Mouse (Mus musculus) lung, embryonic 16.5 days (tissue): ENCODE measurements at regions not wholly inside any gene's neighbourhood (a gene's known extent, or its start where the extent isn't known, plus 50 kb on each side); places are given as distances from the start of the nearest gene placed in this dataset.

Source experiments
- ATAC-seq: fragments of 200-750 bp; cut with Nextera tagmentation; 2 replicates; pipeline ENCODE4 v1.8.0; 2017; ENCODE audit warnings: low read depth, mild to moderate bottlenecking, moderate library complexity
- H3K27ac ChIP-seq: fragments of 300-500 bp; sonication (generic); 2 replicates; pipeline ENCODE4 v1.5.1; 2014; ENCODE audit warnings: mild to moderate bottlenecking, control low read depth, low read length
- H3K27me3 ChIP-seq: fragments of 300-500 bp; sonication (generic); 2 replicates; pipeline ENCODE4 v1.6.1; 2014; ENCODE audit warnings: low read depth, low read length, mixed read lengths; ENCODE audit not compliant: control insufficient read depth, insufficient read depth
- H3K36me3 ChIP-seq: fragments of 300-500 bp; sonication (generic); 2 replicates; pipeline ENCODE4 v1.6.1; 2014; ENCODE audit warnings: low read length; ENCODE audit not compliant: control insufficient read depth, insufficient read depth
- H3K4me1 ChIP-seq: fragments of 300-500 bp; sonication (generic); replicated peaks from 2 replicates; pipeline ENCODE4 v1.6.1; 2014; ENCODE audit warnings: low read length, mixed read lengths; ENCODE audit not compliant: control insufficient read depth, insufficient read depth
- H3K4me2 ChIP-seq: fragments of 300-500 bp; sonication (generic); 2 replicates; pipeline ENCODE4 v1.6.1; 2014; ENCODE audit warnings: low read depth, low read length, control low read depth
- H3K4me3 ChIP-seq: fragments of 300-500 bp; sonication (generic); 2 replicates; pipeline ENCODE4 v1.5.1; 2014; ENCODE audit warnings: mild to moderate bottlenecking, low read length, control low read depth
- H3K9ac ChIP-seq: fragments of 300-500 bp; sonication (generic); 2 replicates; pipeline ENCODE4 v1.6.1; 2014; ENCODE audit warnings: low read length, control low read depth
- H3K9me3 ChIP-seq: fragments of 300-500 bp; sonication (generic); 2 replicates; pipeline ENCODE4 v1.6.1; 2016; ENCODE audit warnings: low read length; ENCODE audit not compliant: control insufficient read depth
- WGBS: fragments of 180-500 bp; shearing (Covaris S2); extraction: QIAGEN DNeasy Blood & Tissue Kit; methylation state at CpG from one replicate; pipeline ENCODE4 v1.1.7; 2014; 5-methylcytosine and 5-hydroxymethylcytosine counted together

GRCm38 (mm10) chr13:63951922-63952734 is 136.9 kb downstream of the Hsd17b3 start:
- WGBS, result 36% methylated on average over 9 of the region's 9 CpGs
- ATAC-seq, result peak; percentile 82
- peak overlapping the region; percentile 41 for H3K27ac ChIP-seq

GRCm38 (mm10) chr13:63951136-63951535 is 136.1 kb downstream of the Ercc6l2 start:
- Histone ChIP-seq H3K9ac (no peak overlapping the region), H3K27ac (peak overlapping the region; percentile 38), H3K27me3 (no peaks in the 10 kb centered on the region), H3K9me3 (no peaks in the 10 kb centered on the region), H3K36me3 (no peaks in the 10 kb centered on the region), H3K4me1 (0 out of 2 replicates have a peak, but pooled peaks cover 5% of the 10 kb centered on the region), H3K4me3 (no peak overlapping the region), H3K4me2 (no peak overlapping the region)
- ATAC-seq, result peak; percentile 69
- WGBS, result 45% methylated on average over 8 of the region's 8 CpGs

More at GRCm38 (mm10) chr13:63951922-63952734, 136.9 kb downstream of the Hsd17b3 start:
- Histone ChIP-seq H3K36me3 (no peaks in the 10 kb centered on the region), H3K27me3 (no peaks in the 10 kb centered on the region), H3K9ac (no peak overlapping the region), H3K4me2 (no peak overlapping the region), H3K9me3 (no peaks in the 10 kb centered on the region), H3K4me3 (no peak overlapping the region), H3K4me1 (0 out of 2 replicates have a peak, but pooled peaks cover 5% of the 10 kb centered on the region)
